Mouse (Mus musculus) ES-E14 (cell line): ENCODE data around the gene Wipf1.

Experiments used
- ZC3H11A ChIP-seq: IDR thresholded peaks from 2 replicates; pipeline ENCODE4 v1.6.1; 2012; ENCODE audit warnings: low read depth, mild to moderate bottlenecking, inconsistent platforms, low read length, borderline replicate concordance
- ZNF384 ChIP-seq: IDR thresholded peaks from 2 replicates; pipeline ENCODE4 v1.6.1; 2012; ENCODE audit warnings: low read depth, low read length, inconsistent platforms

DNA sequence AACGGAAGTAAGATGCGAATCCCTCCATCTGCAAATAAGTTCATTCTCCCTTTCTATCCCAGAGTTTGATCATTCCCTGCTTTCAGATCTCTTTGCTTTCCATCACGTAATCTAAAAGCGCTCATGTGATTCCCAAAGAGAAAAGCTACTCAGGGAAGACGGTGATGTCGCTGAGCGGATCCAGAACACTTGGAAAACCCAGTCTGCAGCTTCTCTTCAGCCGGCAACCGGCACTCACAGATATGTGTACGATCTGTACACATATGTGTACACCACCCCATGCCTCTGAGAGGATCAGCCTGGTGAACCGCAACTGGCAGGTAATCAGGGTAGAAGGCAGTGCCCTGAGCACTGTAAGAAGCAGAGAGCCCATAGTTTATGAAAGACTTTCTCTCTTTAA is 1.6 kb downstream of the Wipf1 start:
- TF ChIP-seq ZNF384 (no peak), ZC3H11A (no peak)
